ENCODE assay signal across 10 mouse cellular contexts in genomic region chr16:24991059-24991541, GRCm38 (mm10).
A peak's percentile ranks its signal among the peaks of the same experiment; 100 is the strongest.
DNase-seq lines count a peak whose midpoint lies in the region; ATAC-seq lines count a peak whose summit lies in the region.
"Had no signal": no experiment of that assay in that cellular context is flagged by ENCODE, and none has a peak within 500 bp of the region (broad histone marks: within the 10 kb centered on the region; RNA-seq: fewer than 3 reads in every experiment).

No protein-coding gene starts in this region.

- no peaks in the 10 kb centered on the region for H3K27me3 ChIP-seq in midbrain, embryonic 11.5 days (ENCODE audit: control insufficient read depth, insufficient read depth, low read length)
- H3K27me3 ChIP-seq in midbrain, embryonic 15.5 days (replicated peaks): no peaks in the 10 kb centered on the region
- H3K27me3 ChIP-seq in hindbrain, embryonic 13.5 days: no peaks in the 10 kb centered on the region
- H3K27me3 ChIP-seq: heart, embryonic 15.5 days; midbrain, embryonic 13.5 days had no signal

- no peaks in the 10 kb centered on the region for H3K4me1 ChIP-seq in midbrain, embryonic 11.5 days (ENCODE audit: control insufficient read depth, insufficient read depth, low read length)
- peaks cover 2% of the 10 kb centered on the region; the same call in 1 of the 2 replicates for H3K4me1 ChIP-seq in midbrain, embryonic 15.5 days
- H3K4me1 ChIP-seq in hindbrain, embryonic 13.5 days (replicated peaks): no peaks in the 10 kb centered on the region
- H3K4me1 ChIP-seq: midbrain, embryonic 13.5 days had no signal

- WGBS in midbrain, embryonic 11.5 days: 80% methylated on average over 10 of the region's 10 CpGs
- 83% methylated on average over 10 of the region's 10 CpGs for WGBS in midbrain, embryonic 15.5 days
- 86% methylated on average over 10 of the region's 10 CpGs for WGBS in hindbrain, embryonic 13.5 days

- peak; percentile 26 for DNase-seq in midbrain, embryonic 11.5 days (ENCODE audit: low spot score, missing footprints)
- DNase-seq in frontal cortex, postnatal 10 days (ENCODE audit: low spot score in 2 of 2): peak; percentile 18 to 24
- DNase-seq in left cerebral cortex, postnatal 25 days (ENCODE audit: low spot score in 2 of 2): peak; percentile 40 to 88
- no peak for DNase-seq in thymus, postnatal 36 days
- DNase-seq in thymus, postnatal 14 days: no peak

- no peak overlapping the region for H3K9ac ChIP-seq in midbrain, embryonic 11.5 days (ENCODE audit: low read length)
- no peak overlapping the region for H3K9ac ChIP-seq in midbrain, embryonic 15.5 days
- H3K9ac ChIP-seq in hindbrain, embryonic 13.5 days: no peak overlapping the region
- H3K9ac ChIP-seq: heart, embryonic 15.5 days; midbrain, embryonic 13.5 days had no signal

- no peak overlapping the region for H3K4me3 ChIP-seq in midbrain, embryonic 11.5 days (ENCODE audit: low read depth, low read length)
- no peak overlapping the region for H3K4me3 ChIP-seq in midbrain, embryonic 15.5 days
- H3K4me3 ChIP-seq in hindbrain, embryonic 13.5 days: no peak overlapping the region
- H3K4me3 ChIP-seq: heart, embryonic 15.5 days; midbrain, embryonic 13.5 days had no signal

- H3K4me2 ChIP-seq in midbrain, embryonic 11.5 days: no peak overlapping the region
- no peak overlapping the region for H3K4me2 ChIP-seq in midbrain, embryonic 15.5 days
- H3K4me2 ChIP-seq in hindbrain, embryonic 13.5 days: no peak overlapping the region
- H3K4me2 ChIP-seq: heart, embryonic 15.5 days; midbrain, embryonic 13.5 days had no signal

- H3K27ac ChIP-seq in midbrain, embryonic 11.5 days (ENCODE audit: low read depth, low read length): no peak overlapping the region
- no peak overlapping the region for H3K27ac ChIP-seq in midbrain, embryonic 15.5 days
- H3K27ac ChIP-seq in hindbrain, embryonic 13.5 days: no peak overlapping the region
- H3K27ac ChIP-seq: midbrain, embryonic 13.5 days had no signal

- intact Hi-C loops in left cerebral cortex, postnatal 25 days (cut with DNase I): loop anchor here (1.0 to 2.0 kb wide), 2 partner anchors 30 to 51 kb away; no protein-coding TSS in a partner anchor

- no peak for ATAC-seq in midbrain, embryonic 11.5 days (ENCODE audit: low FRiP score)
- no peak for ATAC-seq in midbrain, embryonic 15.5 days (replicated peaks)
- ATAC-seq in hindbrain, embryonic 13.5 days (ENCODE audit: low FRiP score): no peak
- ATAC-seq: intestine, embryonic 16.5 days; midbrain, embryonic 13.5 days had no signal

- H3K9me3 ChIP-seq in midbrain, embryonic 11.5 days (ENCODE audit: control insufficient read depth, low read length): no peaks in the 10 kb centered on the region
- no peaks in the 10 kb centered on the region for H3K9me3 ChIP-seq in midbrain, embryonic 15.5 days
- no peaks in the 10 kb centered on the region for H3K9me3 ChIP-seq in hindbrain, embryonic 13.5 days
- H3K9me3 ChIP-seq: heart, embryonic 15.5 days; midbrain, embryonic 13.5 days had no signal

- no peaks in the 10 kb centered on the region for H3K36me3 ChIP-seq in midbrain, embryonic 11.5 days (ENCODE audit: control insufficient read depth, insufficient read depth, low read length)
- no peaks in the 10 kb centered on the region for H3K36me3 ChIP-seq in midbrain, embryonic 15.5 days (replicated peaks)
- no peaks in the 10 kb centered on the region for H3K36me3 ChIP-seq in hindbrain, embryonic 13.5 days
- H3K36me3 ChIP-seq: heart, embryonic 15.5 days; midbrain, embryonic 13.5 days had no signal

Comparison
In these comparisons a context has a peak if more than half of its experiments do, and no peak if none do; other contexts are left out.
1. DNase-seq: peak in midbrain, embryonic 11.5 days (single experiment), frontal cortex, postnatal 10 days (2 of 2) and left cerebral cortex, postnatal 25 days (2 of 2); none in thymus, postnatal 36 days (0 of 2) and thymus, postnatal 14 days (single experiment).